Mouse (Mus musculus): ENCODE measurements around the gene Anks3. TPM values are rescaled to one million over a fixed set of nuclear protein-coding genes. Genes with fewer than 3 reads are reported as not detected.

The Anks3 gene
- polyA plus RNA-seq, 1 experiment = 107 TPM

DNA sequence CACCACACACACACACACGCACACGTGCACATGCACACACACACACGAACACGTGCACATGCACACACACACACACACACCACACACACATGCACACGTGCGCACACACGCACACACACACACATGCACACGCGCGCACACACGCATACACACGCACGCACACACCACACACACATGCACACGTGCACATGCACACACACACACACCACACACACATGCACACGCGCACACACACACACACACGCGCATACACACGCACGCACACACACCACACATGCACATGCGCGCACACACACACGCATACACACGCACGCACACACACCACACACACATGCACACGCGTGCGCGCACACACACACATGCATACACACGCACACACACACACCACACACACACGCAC lies 28.6 kb downstream of the Anks3 start:
- DNase-seq (ENCODE audit: extremely low spot score in 1 of 2, low spot score in 1 of 2) = no peak

DNA sequence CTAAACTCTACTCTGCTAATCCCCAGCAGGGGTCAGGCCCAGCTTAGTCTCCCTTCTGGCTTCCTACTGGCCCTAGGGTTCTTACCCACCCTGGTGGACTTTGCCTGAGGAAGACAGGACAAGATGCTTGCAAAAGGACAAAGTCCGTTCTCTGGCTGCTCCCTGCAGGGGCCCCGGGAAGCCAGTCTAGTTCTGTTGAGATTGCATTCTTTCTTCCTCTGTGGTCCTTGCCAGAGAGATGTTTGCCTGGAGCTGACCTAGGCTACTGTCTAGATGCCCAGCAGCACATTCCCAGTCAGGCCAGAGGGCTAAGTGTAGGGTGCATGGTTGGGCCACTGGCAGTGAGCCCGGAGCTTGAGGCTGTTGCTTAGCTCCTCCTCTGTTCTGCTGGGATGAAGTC lies 31.6 kb downstream of the Anks3 start:
- DNase-seq (ENCODE audit: extremely low spot score in 1 of 2, low spot score in 1 of 2) = no peak

- DNase-seq (ENCODE audit: extremely low spot score in 1 of 2, low spot score in 1 of 2) = no peak
Measured at GRCm38 (mm10) chr16:4928474-4928873, 35.5 kb downstream of the Anks3 start.

GRCm38 (mm10) chr16:4927967-4928366 lies 36.0 kb downstream of the Anks3 start:
- no peak for DNase-seq (ENCODE audit: extremely low spot score in 1 of 2, low spot score in 1 of 2)

DNA sequence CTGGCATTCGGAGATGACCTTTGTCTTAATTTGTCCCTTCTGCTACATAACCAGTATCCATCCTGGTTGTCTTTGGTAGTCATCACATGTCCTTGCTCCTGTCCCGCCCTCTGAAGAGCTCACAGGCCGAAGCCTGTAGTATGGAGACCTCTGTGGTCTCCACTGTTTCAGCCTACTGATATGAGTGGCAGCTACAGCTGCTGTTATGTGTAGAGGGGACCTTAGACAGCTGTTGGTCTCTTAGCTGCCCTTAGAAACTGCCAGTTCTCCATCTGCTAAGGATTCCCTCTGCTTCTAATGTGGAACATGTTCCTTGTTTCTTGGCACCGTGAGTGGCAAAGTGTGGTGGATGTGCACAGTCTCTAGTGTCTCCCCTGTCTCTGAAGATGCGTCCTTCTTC lies 40.0 kb downstream of the Anks3 start:
- DNase-seq (ENCODE audit: extremely low spot score in 1 of 2, low spot score in 1 of 2) = no peak

DNA sequence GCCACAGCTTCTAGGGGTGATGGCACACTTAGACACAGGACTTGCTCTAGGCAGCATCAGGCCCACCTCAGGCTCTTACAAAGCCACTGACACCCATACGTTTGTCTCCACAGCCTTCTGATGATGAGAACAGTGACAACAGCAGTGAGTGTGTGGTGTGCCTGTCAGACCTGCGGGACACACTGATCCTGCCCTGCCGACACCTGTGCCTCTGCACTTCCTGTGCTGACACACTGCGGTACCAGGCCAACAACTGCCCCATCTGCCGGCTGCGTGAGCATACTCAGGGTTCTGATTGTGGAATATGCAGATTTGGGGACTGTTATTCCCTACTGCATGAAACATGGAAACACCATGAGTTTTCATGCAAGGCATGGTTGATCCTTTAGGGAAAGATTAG lies 41.5 kb downstream of the Anks3 start:
- DNase-seq (ENCODE audit: extremely low spot score in 1 of 2, low spot score in 1 of 2) = no peak

DNA sequence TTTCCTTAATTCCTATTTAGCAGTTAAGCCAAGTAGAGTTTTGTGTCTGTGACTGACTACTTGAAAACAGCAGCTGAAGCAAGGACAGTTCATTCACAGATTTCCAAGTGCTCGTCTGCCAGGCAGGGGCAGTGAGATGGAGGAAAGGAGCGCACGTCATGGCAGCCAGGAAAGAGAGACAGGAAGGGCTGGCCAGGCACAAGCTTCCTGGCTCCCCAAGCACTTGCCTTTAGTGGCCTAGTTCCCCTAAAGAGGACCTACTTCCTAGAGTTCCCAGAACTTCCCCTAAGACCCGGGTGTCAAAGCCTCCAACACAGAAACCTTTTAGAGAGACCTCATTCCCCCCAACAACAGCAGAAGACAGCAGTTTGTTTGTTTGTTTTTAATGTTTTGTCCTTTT lies 43.4 kb downstream of the Anks3 start:
- DNase-seq (ENCODE audit: extremely low spot score in 1 of 2, low spot score in 1 of 2) = no peak

GRCm38 (mm10) chr16:4916608-4917007 lies 47.4 kb downstream of the Anks3 start:
- DNase-seq (ENCODE audit: extremely low spot score in 1 of 2, low spot score in 1 of 2) = no peak

- DNase-seq (ENCODE audit: extremely low spot score in 1 of 2, low spot score in 1 of 2) = no peak
Measured at GRCm38 (mm10) chr16:4915931-4916330, 48.1 kb downstream of the Anks3 start.

GRCm38 (mm10) chr16:4913783-4914735 lies 49.9 kb downstream of the Anks3 start:
- peak; percentile 85 to 96 for DNase-seq (ENCODE audit: extremely low spot score in 1 of 2, low spot score in 1 of 2)

- DNase-seq (ENCODE audit: extremely low spot score in 1 of 2, low spot score in 1 of 2) = peak in 1 of 2 experiments; percentile 44
Measured at GRCm38 (mm10) chr16:4912907-4913782, 50.9 kb downstream of the Anks3 start.

DNA sequence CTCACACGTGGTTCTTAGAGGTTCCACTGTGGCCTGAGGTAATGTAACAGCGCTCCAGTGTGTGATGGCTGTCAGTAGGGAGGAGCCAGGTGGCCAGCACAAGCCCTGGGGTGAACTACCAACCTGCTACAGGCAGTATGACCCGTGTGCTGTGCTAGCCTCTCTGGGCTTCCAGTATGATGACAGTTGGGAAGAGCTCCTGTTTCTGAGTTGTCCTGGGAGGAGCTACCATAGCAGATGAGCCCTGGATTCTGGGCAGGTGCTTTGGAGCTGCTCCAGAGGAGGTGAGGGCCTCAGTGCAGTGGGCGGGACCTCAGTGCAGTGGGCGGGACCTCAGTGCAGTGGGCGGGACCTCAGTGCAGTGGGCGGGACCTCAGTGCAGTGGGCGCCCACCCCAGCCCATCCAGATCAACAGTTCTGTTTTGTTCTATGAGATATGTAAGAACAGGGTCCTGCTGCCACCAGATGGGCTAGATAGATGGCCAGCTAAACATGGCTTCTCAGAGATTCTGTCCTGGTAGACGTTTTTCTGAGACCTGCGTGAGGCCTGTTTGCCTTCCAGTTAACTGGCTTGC lies 51.8 kb downstream of the Anks3 start:
- no peak for DNase-seq (ENCODE audit: extremely low spot score in 1 of 2, low spot score in 1 of 2)

- DNase-seq (ENCODE audit: extremely low spot score in 1 of 2, low spot score in 1 of 2) = no peak
Measured at GRCm38 (mm10) chr16:4910758-4911157, 53.2 kb downstream of the Anks3 start.

GRCm38 (mm10) chr16:4909745-4910144 lies 54.3 kb downstream of the Anks3 start:
- no peak for DNase-seq (ENCODE audit: extremely low spot score in 1 of 2, low spot score in 1 of 2)

DNA sequence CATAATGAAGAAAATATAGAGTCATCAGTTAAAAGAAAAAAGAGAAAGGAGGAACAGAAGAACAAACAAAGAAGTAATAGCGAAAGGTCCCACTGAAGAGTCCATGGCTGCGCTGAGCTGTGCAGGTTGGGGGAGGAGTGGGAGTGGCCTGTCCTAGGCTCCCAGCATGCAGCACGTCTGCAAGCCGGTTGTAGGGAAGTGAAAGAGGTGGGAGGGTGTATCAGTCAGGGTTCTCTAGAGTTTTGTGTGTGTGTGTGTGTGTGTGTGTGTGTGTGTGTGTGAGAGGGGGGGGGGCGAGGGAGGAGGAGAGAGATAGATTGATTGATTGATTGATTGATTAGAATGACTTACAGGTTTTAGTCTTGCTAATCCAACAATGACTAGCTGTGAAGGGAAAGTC lies 56.0 kb downstream of the Anks3 start:
- DNase-seq (ENCODE audit: extremely low spot score in 1 of 2, low spot score in 1 of 2) = no peak

- no peak for DNase-seq (ENCODE audit: extremely low spot score in 1 of 2, low spot score in 1 of 2)
Measured at GRCm38 (mm10) chr16:4907386-4907785, 56.6 kb downstream of the Anks3 start.

- no peak for DNase-seq (ENCODE audit: extremely low spot score in 1 of 2, low spot score in 1 of 2)
Measured at GRCm38 (mm10) chr16:4906559-4906958, 57.4 kb downstream of the Anks3 start.

DNA sequence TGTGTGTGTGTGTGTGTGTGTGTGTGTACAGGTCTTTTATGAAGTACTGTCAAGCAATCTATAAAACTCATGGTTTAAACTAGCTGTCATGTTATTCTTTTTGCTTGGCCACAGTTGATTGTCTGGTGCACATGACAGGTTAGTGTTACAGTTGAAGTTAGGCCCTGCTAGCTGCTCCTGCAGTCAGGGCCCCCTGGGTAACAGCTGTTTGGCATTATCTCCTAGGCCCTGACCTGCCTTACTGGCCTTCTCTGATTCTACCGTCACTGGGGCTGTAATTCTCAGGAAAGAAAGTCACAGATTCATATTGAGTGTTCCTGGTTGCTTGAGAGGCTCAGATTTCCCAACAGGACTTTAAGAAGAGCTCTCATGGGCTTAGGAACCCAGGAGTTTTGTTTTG lies 58.4 kb downstream of the Anks3 start:
- no peak for DNase-seq (ENCODE audit: extremely low spot score in 1 of 2, low spot score in 1 of 2)

GRCm38 (mm10) chr16:4904878-4905277 lies 59.1 kb downstream of the Anks3 start:
- no peak for DNase-seq (ENCODE audit: extremely low spot score in 1 of 2, low spot score in 1 of 2)

GRCm38 (mm10) chr16:4903491-4904102 lies 60.4 kb downstream of the Anks3 start:
- DNase-seq (ENCODE audit: extremely low spot score in 1 of 2, low spot score in 1 of 2) = no peak

- DNase-seq (ENCODE audit: extremely low spot score in 1 of 2, low spot score in 1 of 2) = no peak
Measured at GRCm38 (mm10) chr16:4902390-4902789, 61.6 kb downstream of the Anks3 start.

Measured in frontal cortex, adult 2 months (tissue).